Mouse (Mus musculus) intestine, embryonic 16.5 days (tissue): ENCODE results near the gene Mgat5. TPM values are rescaled to one million over a fixed set of nuclear protein-coding genes. Genes with fewer than 3 reads are reported as not detected.

Experiments
- ATAC-seq: fragments of 200-750 bp; cut with Nextera tagmentation; 2 replicates; pipeline ENCODE4 v1.8.0; 2017; ENCODE audit warnings: moderate TSS enrichment, moderate library complexity
- H3K27ac ChIP-seq: fragments of 300-500 bp; sonication (generic); 2 replicates; pipeline ENCODE4 v1.5.1; 2014; ENCODE audit warnings: mild to moderate bottlenecking, low read length
- H3K27me3 ChIP-seq: fragments of 300-500 bp; sonication (generic); replicated peaks from 2 replicates; pipeline ENCODE4 v1.6.1; 2014; ENCODE audit warnings: low read length, control low read depth, mixed read lengths; ENCODE audit not compliant: control insufficient read depth, insufficient read depth
- H3K36me3 ChIP-seq: fragments of 300-500 bp; sonication (generic); 2 replicates; pipeline ENCODE4 v1.6.1; 2014; ENCODE audit warnings: low read length, control low read depth; ENCODE audit not compliant: control insufficient read depth, insufficient read depth
- H3K4me1 ChIP-seq: fragments of 300-500 bp; sonication (generic); 2 replicates; pipeline ENCODE4 v1.6.1; 2014; ENCODE audit warnings: low read length, control low read depth, mixed read lengths; ENCODE audit not compliant: control insufficient read depth, insufficient read depth
- H3K4me2 ChIP-seq: fragments of 300-500 bp; sonication (generic); 2 replicates; pipeline ENCODE4 v1.6.1; 2014; ENCODE audit warnings: low read depth, low read length, control low read depth
- H3K4me3 ChIP-seq: fragments of 300-500 bp; sonication (generic); 2 replicates; pipeline ENCODE4 v1.5.1; 2014; ENCODE audit warnings: mild to moderate bottlenecking, low read length
- H3K9ac ChIP-seq: fragments of 300-500 bp; sonication (generic); 2 replicates; pipeline ENCODE4 v1.6.1; 2014; ENCODE audit warnings: low read depth, low read length
- H3K9me3 ChIP-seq: fragments of 300-500 bp; sonication (generic); 2 replicates; pipeline ENCODE4 v1.6.1; 2016; ENCODE audit warnings: low read length, control low read depth; ENCODE audit not compliant: control insufficient read depth
- WGBS: fragments of 180-500 bp; shearing (Covaris S2); extraction: QIAGEN DNeasy Blood & Tissue Kit; methylation state at CpG from one replicate; pipeline ENCODE4 v1.1.7; 2014; 5-methylcytosine and 5-hydroxymethylcytosine counted together
- polyA plus RNA-seq: library from polyadenylated mRNA; unstranded; fragments of >200 nt; fragmentation: Nextera tagmentation; extraction: Ambion mirVana; gene quantifications from 2 replicates; pipeline ENCODE4 v1.2.1, GENCODE M21; 2015

Mgat5 gene
- polyA plus RNA-seq, 1 experiment from 2014 or later, result 5.9 TPM

DNA sequence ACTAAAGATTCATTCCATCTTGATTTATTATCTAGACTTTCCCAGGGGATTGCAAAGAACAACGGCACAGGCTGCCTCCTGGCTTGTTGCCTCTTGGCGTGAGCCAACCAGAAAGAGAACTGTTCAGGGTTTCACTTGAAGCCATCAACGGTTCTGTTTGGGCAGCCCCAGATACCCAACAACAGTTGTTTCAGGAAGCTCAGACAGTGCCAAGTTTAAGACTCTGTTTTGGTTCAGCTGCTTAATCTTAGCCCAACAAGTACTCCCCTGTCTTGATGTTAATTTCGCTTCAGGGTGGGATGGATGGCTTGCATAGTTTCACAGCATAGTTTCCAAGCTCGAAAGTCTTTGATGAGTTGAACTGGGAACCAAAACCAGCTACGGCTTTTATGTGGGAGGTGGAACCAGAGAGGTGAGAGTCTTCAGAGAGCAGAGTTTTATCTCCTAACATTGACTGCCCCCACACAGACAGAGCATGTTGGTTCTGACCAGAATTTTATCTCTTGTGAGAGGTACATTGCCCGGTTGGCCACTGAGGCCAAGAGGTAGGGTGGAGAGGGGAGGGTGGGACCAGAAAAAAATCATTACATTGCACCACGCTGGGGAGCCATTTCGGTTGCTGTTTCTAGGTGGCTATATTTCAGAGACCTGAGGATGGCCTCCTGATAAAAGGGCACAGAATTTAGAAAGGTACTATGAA is 144.0 kb downstream of the Mgat5 start:
- peaks cover 18% of the 10 kb centered on the region; the same call in 1 of the 2 replicates for H3K4me1 ChIP-seq
- H3K27me3 ChIP-seq, result no peaks in the 10 kb centered on the region
- no peak for ATAC-seq
- no peaks in the 10 kb centered on the region for H3K9me3 ChIP-seq
- no peak overlapping the region for H3K4me3 ChIP-seq
- H3K9ac ChIP-seq, result no peak overlapping the region
- H3K36me3 ChIP-seq, result no peaks in the 10 kb centered on the region
- 68% methylated on average over 9 of the region's 9 CpGs for WGBS
- no peak overlapping the region for H3K27ac ChIP-seq
- H3K4me2 ChIP-seq, result no peak overlapping the region

DNA sequence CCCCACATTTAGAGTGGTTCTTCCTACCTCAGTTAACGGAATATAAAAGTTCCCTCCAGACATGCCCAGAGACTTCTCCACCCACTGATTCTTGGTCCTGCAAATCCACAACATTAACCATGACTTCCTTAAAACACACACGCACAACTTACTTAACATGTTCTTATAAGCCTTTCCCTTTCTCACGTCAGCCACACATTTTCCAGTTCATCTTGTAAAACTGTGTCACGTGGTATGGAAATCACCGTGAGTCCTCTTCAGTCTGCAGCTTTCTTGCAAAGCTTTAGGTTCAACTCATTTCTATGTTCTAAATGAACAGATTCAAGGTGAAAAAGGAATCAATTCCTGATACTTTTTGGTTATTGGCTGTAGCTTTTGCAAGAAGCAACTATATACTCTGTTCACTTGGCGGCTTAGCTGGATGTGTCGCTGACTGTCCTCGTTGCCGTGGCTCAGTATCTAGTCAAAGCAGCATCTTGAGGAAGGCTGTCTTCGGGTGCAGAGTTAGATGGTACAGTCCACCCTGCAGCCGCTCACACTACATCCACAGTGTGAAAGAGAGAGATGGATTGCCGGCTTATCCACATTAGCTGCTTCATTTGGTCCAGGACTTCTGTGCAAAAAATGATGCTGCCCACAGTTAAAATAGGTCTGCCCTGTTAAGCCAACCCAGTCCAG is 146.7 kb downstream of the Mgat5 start:
- H3K36me3 ChIP-seq, result no peaks in the 10 kb centered on the region
- no peaks in the 10 kb centered on the region for H3K27me3 ChIP-seq
- 92% methylated on average over 12 of the region's 12 CpGs for WGBS
- no peak overlapping the region for H3K4me3 ChIP-seq
- no peaks in the 10 kb centered on the region for H3K9me3 ChIP-seq
- no peak overlapping the region for H3K9ac ChIP-seq
- peak overlapping the region; percentile 76 for H3K27ac ChIP-seq
- no peak overlapping the region for H3K4me2 ChIP-seq
- H3K4me1 ChIP-seq, result peaks cover 13% of the 10 kb centered on the region; the same call in 1 of the 2 replicates
- no peak for ATAC-seq

DNA sequence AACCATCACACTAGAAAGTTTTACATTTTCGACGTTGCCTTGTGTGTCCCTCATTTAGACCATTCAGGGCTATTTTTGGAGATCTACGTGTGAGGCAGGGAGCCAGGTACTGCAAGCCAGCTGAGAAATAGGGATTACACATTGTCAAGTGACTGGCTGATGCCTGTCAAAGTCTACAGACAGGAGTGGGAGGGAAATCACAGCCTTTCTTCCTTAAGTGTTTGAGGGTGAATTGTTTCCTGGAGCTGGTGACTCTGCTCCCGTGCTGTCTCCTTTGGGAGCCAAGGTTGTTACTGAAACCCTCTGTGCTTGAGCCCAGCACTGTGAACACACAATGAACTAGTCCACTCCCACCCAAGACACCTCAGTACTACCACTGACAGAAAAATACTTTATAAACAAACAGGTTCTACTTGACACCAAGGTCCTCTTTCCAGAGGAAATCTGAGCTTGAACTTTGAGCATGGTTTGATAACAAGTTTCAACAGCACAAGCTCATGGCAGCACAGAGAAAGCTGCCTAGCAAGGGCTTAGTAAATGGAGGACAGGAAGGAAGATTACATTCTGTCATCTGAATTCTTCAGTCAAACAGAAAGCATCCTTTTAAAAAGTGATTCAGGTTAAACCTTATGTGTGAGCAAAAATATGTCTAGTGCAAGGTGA is 147.4 kb downstream of the Mgat5 start:
- no peaks in the 10 kb centered on the region for H3K27me3 ChIP-seq
- H3K4me2 ChIP-seq, result no peak overlapping the region
- WGBS, result 62% methylated on average over 4 of the region's 4 CpGs
- H3K4me1 ChIP-seq, result peaks cover 13% of the 10 kb centered on the region; the same call in 1 of the 2 replicates
- no peak overlapping the region for H3K9ac ChIP-seq
- peak; percentile 81 for ATAC-seq
- H3K27ac ChIP-seq, result peak overlapping the region; percentile 76
- H3K9me3 ChIP-seq, result no peaks in the 10 kb centered on the region
- H3K36me3 ChIP-seq, result no peaks in the 10 kb centered on the region
- H3K4me3 ChIP-seq, result no peak overlapping the region

- Histone ChIP-seq H3K27ac (no peak overlapping the region), H3K4me2 (no peak overlapping the region), H3K4me1 (peaks cover 13% of the 10 kb centered on the region; the same call in 1 of the 2 replicates), H3K36me3 (no peaks in the 10 kb centered on the region), H3K27me3 (no peaks in the 10 kb centered on the region), H3K9ac (no peak overlapping the region), H3K9me3 (no peaks in the 10 kb centered on the region), H3K4me3 (no peak overlapping the region)
- no peak for ATAC-seq
- 63% methylated on average over 9 of the region's 9 CpGs for WGBS
Observed at GRCm38 (mm10) chr1:127353408-127353807, 148.6 kb downstream of the Mgat5 start.

GRCm38 (mm10) chr1:127354152-127354551 is 149.3 kb downstream of the Mgat5 start:
- no peak overlapping the region for H3K9ac ChIP-seq
- H3K4me1 ChIP-seq, result peaks cover 10% of the 10 kb centered on the region; the same call in 1 of the 2 replicates
- H3K27ac ChIP-seq, result no peak overlapping the region
- 87% methylated on average over 5 of the region's 5 CpGs for WGBS
- no peak overlapping the region for H3K4me3 ChIP-seq
- H3K27me3 ChIP-seq, result no peaks in the 10 kb centered on the region
- ATAC-seq, result no peak
- H3K4me2 ChIP-seq, result no peak overlapping the region
- H3K36me3 ChIP-seq, result no peaks in the 10 kb centered on the region
- no peaks in the 10 kb centered on the region for H3K9me3 ChIP-seq

DNA sequence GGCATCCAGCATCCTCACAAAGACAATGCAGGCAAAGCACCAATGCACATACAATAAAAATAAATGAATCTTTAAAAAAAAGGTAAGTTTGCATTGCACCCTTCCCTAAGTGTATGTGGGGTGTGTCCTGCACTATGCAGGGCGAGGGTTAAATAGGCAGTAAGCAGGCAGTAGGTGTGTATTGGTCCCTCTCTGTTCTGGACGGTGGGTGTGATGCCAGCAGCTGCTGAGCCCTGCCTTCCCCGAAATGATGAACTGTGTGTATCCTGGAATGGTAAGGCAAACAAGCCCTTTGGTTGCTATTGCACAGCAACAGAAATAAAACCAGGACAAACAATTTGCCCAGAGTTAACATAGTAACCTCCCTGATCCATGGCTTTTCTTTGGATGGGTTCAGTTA is 150.2 kb downstream of the Mgat5 start:
- H3K4me3 ChIP-seq, result no peak overlapping the region
- 61% methylated on average over 3 of the region's 3 CpGs for WGBS
- peaks cover 10% of the 10 kb centered on the region; the same call in 1 of the 2 replicates for H3K4me1 ChIP-seq
- H3K36me3 ChIP-seq, result no peaks in the 10 kb centered on the region
- H3K4me2 ChIP-seq, result no peak overlapping the region
- no peak overlapping the region for H3K27ac ChIP-seq
- H3K9ac ChIP-seq, result no peak overlapping the region
- H3K27me3 ChIP-seq, result no peaks in the 10 kb centered on the region
- ATAC-seq, result no peak
- H3K9me3 ChIP-seq, result no peaks in the 10 kb centered on the region

DNA sequence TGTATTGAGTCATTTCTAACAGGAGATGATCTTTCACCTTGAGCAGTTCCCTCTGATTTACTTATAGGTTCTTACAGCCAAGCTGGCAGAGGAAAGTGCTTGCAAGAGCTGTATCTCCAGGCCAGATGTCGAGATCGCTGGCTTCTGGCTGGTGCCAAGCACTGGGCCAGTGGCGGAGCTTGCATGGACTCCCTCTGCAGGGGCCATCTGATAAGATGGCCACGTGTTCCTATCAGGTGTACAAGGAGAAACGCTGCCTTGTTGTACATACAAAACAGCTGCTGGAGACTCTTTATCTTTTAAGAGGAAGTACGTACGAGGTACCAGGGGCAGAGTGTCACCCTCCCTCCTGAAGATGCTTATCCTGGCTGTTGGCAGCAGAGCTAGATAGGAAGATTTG is 158.8 kb downstream of the Mgat5 start:
- 0 out of 2 replicates have a peak, but pooled peaks have one; percentile 26 for ATAC-seq
- H3K9me3 ChIP-seq, result no peaks in the 10 kb centered on the region
- H3K4me2 ChIP-seq, result no peak overlapping the region
- H3K9ac ChIP-seq, result no peak overlapping the region
- H3K4me1 ChIP-seq, result no peaks in the 10 kb centered on the region
- no peaks in the 10 kb centered on the region for H3K27me3 ChIP-seq
- H3K27ac ChIP-seq, result no peak overlapping the region
- H3K4me3 ChIP-seq, result no peak overlapping the region
- WGBS, result 76% methylated on average over 7 of the region's 7 CpGs
- H3K36me3 ChIP-seq, result 0 out of 2 replicates have a peak, but pooled peaks cover 3% of the 10 kb centered on the region

GRCm38 (mm10) chr1:127365706-127366105 is 160.9 kb downstream of the Mgat5 start:
- no peak overlapping the region for H3K4me2 ChIP-seq
- 88% methylated on average over 5 of the region's 5 CpGs for WGBS

GRCm38 (mm10) chr1:127366111-127366510 is 161.3 kb downstream of the Mgat5 start:
- Histone ChIP-seq H3K9ac (no peak overlapping the region), H3K36me3 (0 out of 2 replicates have a peak, but pooled peaks cover 3% of the 10 kb centered on the region), H3K4me3 (no peak overlapping the region), H3K27ac (no peak overlapping the region), H3K27me3 (no peaks in the 10 kb centered on the region), H3K4me2 (no peak overlapping the region), H3K9me3 (no peaks in the 10 kb centered on the region), H3K4me1 (no peaks in the 10 kb centered on the region)
- whole genome bisulfite sequencing, result 71% methylated on average over 10 of the region's 10 CpGs
- peak; percentile 65 for ATAC-seq

More at GRCm38 (mm10) chr1:127365706-127366105, 160.9 kb downstream of the Mgat5 start:
- H3K9ac ChIP-seq, result no peak overlapping the region
- H3K27ac ChIP-seq, result no peak overlapping the region
- H3K9me3 ChIP-seq, result no peaks in the 10 kb centered on the region
- H3K4me1 ChIP-seq, result no peaks in the 10 kb centered on the region
- H3K4me3 ChIP-seq, result no peak overlapping the region
- no peak; the same call in 1 of the 2 replicates for ATAC-seq
- 0 out of 2 replicates have a peak, but pooled peaks cover 3% of the 10 kb centered on the region for H3K36me3 ChIP-seq
- no peaks in the 10 kb centered on the region for H3K27me3 ChIP-seq
